Mouse (Mus musculus) adrenal gland, postnatal 14 days (tissue): ENCODE data around the gene Adamtsl2. TPM values are rescaled to one million over a fixed set of nuclear protein-coding genes. Genes with fewer than 3 reads are reported as not detected.

Experiments used
- DNase-seq: peaks from one replicate; pipeline ENCODE4 v3.0.0; 2021; ENCODE audit warnings: mixed read lengths
- total RNA-seq: library from RNA; stranded (reverse); gene quantifications from 2 replicates; pipeline ENCODE4 v1.2.3, GENCODE M21; 2021

The Adamtsl2 gene
- total RNA-seq, 1 experiment from 2014 or later: 11.7 TPM

DNA sequence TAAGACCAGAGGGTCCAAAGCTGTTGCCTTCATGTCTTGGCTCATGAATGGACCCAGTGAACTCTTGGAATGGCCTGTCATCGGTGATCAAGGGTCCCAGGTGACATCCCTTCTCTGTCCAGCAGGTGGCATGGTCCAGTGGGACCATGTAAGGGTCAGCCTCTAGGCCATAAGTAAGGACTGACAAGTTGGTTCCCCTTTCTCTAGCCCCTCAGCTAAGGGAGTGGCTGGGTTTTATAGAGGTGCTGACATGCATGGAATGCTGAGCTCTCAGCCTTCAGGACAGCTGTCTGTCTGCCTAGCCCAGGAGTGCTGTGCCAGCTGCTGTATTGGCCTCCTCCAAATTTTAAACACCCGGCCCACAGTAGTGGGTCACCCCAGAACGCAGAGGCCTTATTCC is 3.7 kb upstream of the Adamtsl2 start:
- DNase-seq: peak; percentile 66

DNA sequence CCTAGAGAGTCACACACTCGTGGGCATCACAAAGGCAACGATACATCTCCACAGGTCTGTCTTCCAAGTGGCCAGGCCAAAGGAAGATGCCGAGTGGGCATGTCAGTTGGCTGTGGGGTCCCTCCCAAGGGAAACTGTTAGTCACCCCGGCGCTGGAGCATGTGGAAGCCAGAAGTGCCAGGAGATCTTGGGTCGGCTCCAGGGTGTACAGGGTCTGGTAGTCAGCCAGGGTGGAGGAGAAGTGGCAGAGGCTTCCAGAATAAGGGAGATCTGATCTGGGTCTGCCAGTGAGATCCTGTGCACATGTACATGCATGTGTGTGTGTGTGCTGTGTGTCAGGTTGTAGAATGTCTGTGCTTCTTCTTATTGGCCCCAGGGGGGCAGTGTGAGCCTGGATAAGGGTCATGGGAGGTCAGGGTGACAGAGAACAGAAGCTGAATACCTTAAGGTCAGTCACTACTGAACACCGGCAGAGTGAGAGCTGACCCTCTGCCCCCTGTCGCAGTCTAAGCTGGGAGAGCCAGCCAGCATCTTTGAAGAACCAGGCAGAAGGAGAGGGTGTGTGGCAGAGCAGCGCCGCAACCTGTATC is 1.4 kb upstream of the Adamtsl2 start:
- peak; percentile 60 for DNase-seq

DNA sequence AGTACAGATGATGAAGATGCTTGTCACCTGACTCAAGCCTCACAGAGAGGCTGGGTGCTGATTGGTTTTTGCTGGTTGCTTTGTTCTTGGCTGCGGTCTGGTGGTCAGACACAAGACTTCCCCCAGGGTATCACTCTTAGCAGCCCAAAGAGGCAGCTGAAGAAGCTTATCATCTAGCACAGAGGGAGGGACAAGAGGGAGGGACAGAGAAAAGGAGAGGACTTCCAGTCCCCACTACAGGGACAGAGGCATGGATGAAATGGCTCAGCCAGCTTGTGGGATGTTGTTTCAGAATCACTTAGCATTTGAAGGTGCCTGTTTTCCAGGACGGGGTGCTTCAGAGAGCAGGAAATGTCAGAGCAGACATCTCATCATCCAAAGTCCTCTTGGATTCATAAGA is 867 bp upstream of the Adamtsl2 start:
- no peak for DNase-seq

DNA sequence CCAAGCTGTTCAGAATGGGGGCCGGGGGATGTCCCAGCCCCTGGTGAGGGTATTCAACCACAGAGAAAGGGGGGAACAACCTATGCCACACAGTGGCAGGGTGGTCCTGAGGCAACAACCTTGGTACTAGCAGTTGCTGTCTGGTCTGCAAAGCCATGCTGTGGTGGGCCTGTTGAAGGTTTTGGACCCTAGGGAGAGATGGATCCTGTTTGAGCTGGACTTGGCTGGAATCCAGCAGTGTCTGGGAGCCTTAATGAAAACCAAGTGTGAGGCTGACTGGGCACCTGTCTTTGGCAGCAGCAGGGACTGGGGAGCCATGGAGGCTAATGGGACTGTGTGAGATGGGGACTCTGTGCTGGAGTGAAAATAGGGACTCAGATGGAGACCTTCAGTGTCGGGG is 470 bp downstream of the Adamtsl2 start:
- DNase-seq: peak; percentile 41

DNA sequence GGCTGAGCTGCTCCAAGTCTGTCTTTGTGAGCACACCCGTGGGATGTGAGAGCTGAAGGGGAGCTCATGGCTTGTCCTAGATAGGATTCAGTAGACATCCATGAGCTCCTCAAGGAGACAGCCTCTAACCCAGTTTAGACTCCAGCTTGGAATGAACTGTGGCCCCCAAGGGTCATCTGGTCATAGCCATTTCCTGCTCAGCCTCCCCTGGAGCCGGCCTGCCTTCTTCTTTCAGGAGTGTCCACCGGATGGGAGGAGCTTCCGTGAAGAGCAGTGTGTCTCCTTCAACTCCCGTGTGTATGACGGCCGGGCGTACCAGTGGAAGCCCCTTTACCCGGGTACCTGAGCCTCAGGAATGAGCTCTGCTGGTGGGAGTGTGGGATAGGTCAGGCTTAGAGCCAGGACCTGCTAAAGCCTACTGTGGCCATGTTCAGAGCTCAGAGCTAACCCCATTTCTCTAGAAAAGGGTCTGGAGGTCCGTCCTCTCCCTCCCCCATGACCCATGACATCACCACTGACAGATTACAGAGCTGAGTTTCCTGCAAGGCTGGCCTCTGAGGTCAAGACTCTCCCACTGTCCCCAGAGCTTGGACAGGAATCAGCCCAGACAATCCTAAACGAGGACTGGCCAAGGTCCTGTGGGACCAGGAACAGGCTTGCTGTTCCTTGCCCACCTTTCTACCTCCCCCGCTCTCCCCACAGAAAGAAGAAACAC is 4.7 kb downstream of the Adamtsl2 start:
- peak; percentile 57 for DNase-seq

DNA sequence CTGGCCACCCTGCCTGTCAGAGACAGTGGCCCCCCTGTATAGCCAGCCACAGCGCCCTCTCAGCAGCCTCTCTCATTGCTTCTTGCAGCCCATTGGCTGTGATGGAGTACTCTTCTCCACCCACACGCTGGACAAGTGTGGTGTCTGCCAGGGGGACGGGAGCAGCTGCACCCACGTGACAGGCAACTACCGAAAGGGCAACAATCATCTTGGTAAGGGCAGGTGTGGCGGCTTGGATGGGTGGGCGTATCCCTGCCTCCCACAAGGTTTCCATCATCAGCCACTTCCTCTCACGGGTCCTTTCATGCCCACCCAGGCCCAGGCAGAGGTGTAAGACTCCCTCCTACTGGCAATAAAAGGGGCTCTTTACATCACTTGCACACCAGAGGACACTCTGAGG is 5.8 kb downstream of the Adamtsl2 start:
- no peak for DNase-seq

DNA sequence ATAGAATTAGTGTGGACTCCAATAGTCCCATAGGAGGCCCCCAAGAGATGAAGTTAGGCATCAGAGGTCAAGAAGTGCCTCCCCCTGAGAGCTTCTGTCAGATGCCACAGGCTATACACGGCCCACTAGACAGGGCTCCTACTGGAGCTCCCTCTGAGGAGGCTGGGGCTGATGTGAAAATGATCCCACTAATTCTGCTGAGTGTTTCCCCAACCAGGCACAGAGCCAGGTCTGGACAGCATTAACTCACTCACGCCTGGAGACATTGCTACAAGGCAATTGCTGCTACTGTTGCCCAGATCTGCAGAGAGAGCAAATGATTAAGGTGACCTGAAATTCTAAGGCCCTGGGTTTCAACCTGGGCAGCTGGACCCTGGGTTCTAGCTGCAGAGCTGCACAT is 6.6 kb downstream of the Adamtsl2 start:
- peak; percentile 33 for DNase-seq

DNA sequence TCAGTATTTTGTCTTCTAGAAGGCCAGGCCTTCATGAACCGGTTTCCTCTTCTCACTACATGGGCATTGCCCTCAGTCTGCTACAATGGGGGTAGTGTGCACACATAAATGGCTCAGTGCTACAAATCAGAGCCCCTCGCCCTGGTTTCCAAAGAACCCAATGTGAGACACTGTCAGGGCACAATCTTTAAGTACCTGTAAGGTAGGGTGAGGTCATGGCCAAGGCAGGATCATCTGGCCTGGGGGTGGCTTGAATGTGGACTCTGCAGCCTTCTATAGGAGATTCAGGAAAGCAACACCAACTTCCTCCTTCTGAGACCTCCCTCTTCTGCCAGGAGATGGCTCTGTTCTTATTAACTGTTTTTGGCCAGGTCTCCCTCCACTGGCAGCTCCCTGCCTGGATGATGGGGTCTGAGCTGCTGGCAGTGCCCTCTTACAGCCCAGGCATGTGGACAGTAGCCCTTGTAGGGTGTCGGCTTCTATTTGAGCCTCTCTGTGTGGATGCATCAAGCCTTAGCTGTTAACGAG is 7.4 kb downstream of the Adamtsl2 start:
- DNase-seq: no peak

DNA sequence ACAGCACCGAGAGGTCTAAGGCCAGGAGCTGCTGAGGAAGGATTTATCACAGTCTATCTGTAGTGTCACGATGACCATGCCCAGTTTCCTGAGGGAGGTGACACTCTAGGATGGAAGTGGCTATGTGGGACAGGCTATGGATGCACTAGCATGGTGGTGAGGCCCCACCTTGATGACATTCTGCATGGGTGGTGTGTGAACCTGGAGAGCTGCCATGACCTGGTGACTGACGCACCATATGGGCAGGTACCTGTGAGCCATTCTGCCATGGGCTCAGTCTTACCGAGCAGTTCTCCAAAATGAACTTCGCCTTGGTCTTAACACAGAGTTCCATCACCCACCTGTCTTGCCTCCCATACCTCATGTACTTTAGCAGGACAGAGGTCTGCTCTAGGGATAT is 8.4 kb downstream of the Adamtsl2 start:
- no peak for DNase-seq

DNA sequence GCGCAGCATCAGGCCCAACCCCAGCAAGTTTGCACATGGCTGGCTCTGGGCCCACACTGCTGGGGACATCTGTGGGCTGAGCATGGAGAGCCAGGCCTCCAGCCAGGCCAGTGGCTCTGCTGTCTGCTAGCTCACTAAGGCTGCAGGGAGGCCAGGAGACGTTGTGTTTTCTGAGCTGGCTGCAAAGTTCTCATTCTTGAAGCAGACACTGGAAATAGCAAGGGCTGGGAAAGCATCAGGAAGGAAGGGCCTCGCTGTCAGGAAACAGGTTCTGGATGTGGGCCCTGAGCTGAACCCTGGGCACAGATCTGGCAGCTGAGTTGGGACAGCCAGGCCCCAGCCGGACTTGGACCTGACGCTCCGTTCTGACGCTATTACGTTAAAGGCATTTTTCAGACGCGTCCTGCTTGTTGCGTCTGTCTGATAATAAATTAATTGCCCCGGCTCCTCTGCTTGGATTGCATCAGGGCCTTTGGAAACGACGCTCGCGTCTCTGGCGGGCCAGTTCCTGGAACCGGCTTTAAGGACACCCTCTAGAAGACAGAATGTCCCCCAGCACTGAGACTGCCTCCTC is 9.0 kb downstream of the Adamtsl2 start:
- peak; percentile 83 for DNase-seq

DNA sequence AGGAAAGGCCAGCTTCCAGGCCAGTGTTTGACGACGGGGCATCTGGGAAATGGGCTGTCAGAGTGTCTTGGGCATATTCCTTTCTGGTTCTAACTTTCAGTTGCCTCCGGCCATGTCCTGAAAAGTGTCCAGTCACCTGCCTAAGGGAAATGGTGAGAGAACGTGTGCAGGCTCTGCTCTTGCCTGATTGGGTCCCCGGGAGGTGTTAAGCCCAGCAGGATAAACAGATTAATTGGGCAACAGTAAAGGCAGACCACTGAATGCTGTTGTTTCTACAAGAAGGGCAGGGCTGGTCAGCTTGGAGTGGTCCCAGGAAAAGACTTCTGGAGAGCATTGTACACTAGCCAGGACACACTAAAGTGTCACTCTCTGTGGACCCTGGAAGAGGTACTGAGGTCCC is 9.5 kb downstream of the Adamtsl2 start:
- DNase-seq: no peak

DNA sequence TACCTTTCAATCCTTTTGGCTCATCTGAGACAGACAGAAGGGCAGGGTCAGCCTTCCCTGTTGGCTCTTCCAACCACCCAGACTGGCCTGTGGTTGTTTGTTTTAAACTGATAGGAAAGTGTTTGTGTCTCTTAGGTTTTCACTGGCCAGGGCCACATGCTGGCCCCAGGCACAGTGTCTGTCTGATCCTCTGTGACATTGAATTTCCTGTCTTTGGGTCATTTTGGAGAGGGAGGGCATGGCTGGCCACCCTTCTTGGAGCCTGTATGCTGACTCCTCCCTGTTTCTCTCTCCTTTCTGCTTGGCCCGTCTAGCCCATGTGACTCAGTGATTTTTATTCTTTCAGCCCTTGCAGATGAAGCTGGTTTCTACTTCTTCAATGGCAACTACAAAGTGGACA is 10.1 kb downstream of the Adamtsl2 start:
- no peak for DNase-seq

DNA sequence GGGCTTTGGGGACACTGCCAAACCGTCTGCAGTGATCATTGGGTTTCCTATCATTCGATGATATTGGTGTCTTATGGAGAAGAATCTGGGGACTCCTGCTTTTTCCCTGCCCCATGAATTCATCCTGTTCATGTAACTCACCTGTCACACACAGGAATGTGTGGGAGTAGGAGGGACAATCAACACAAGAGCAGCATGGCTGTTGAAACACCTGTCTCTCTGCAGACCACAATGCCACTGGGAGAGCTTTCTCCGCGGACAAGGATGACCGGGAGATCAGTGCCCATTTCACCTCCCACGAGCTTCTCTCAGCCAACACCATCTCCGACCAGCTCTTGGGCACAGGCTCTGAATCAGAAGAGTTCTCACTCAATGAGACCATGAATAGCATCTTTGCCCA is 16.0 kb downstream of the Adamtsl2 start:
- no peak for DNase-seq

DNA sequence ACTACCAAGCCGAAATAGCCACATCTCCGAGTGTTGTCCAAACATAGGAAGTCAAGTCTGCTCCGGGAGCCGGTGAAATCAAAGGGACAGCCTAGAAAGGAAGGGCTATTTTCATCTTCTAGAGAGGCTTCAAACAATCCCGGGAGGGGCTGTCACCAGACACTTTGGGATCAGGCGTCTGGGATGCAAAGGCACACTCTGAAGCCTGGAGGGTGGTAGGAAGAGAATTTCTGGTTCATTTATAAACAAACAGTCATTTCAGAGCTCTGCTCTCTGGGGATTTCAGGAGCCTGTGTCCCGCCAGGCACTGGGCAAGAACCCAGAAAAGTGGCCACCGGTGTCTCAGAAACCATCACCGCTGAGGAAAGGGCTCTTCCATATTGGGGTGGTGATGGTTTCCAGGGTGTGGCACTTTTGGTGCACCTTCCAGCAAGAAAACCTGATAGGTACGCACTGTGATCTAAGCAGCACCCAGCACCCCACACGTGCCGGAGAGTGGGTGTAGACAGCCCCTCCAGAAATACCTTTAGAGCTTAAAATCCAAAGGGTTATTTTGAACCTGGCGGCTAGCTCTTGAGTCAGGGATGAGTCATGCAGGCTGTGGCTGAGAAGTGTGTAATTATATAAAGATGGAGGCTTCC is 17.3 kb downstream of the Adamtsl2 start:
- DNase-seq: peak; percentile 35

DNA sequence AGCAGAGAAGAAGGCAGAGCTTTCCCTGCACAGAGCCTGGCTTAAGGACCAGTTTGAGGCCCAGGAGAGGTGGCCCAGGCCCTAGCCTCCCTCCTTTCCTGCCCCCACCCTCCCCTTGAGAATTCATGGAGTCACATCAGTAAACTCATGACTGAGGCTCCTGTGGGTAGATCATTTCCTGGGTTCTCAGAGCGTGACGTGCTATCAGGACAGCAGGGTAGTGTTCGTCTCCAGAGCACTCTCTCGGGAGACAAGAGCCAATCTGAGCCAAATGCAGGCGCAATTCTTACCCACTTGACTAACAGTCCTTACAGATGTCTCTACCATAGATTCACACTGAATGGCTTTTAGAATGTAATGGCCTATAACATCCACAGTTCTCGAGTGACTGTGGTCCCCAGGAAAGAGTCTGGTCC is 18.1 kb downstream of the Adamtsl2 start:
- DNase-seq: no peak

DNA sequence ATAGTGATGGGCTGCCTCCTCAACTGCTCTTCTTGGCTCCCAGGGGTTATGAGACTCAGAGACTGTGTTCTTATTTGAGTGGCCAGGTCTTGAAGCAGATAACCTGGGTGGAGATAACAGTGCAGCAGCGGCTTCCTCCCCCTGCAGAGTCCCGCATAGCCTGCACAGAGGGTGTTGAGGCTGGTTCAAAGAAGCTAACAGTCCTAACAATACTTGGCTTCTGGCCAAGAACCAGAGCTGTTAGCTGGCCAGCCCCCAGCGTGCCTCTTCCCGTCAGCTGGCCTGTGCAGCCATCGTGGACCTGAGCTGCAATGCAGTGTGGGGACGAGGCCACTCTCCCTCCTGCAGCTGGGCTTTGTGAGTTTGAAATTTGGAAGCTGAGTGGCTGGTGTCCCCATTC is 18.6 kb downstream of the Adamtsl2 start:
- peak; percentile 61 for DNase-seq

DNA sequence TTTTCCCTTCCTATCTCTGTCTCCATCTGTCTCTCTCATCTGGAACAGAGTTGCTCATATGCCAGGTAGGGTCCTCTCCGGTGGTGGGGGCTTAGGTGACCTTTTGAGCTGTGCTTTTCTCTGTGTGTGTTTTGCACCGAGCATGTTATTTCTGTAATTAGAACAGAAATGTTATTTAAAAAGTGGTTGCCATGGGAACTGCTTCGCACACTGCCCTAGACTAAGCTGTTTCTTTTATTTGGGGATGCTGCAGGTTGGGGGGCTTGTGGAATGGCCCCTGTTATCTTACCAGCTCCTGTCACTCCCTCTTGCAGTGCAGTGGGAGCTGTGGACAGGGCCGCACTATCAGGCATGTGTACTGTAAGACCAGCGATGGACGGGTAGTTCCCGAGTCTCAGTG is 24.4 kb downstream of the Adamtsl2 start:
- no peak for DNase-seq

DNA sequence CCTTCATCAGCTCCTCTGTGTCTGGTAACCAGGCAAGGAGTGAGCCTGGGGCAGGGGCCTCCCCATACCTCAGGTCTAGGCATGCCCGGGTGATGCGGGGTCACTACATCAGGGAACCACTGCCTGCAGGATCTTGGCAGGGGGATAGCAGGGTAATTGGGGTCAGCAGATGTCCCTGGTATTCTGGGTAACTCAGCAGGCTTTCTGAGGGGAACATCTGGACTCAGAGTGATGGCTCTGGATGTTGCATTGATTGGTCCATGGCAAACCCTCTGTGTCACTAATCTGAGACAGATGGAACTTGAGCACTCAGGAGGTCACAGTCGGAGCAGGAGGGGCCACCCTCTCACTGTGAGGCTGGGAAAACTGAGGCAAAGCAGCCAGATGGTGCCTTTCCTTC is 27.6 kb downstream of the Adamtsl2 start:
- DNase-seq: no peak

DNA sequence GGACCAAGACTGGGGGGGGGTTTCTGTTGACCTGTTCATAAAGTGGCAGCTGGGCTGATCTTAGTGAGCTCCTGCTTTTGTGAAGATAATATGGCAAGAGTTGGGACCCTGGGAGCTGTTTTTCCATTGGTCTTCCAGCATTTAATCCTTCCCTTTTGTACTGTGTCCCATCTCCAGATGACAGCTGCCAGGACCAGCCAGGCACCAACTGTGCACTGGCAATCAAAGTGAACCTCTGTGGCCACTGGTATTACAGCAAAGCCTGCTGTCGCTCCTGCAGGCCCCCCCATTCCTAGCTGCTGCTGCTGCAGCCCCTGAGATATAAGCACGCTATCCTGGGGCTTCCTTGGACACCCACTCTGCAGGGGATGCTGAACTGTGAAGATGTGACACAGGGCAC is 29.0 kb downstream of the Adamtsl2 start:
- no peak for DNase-seq

DNA sequence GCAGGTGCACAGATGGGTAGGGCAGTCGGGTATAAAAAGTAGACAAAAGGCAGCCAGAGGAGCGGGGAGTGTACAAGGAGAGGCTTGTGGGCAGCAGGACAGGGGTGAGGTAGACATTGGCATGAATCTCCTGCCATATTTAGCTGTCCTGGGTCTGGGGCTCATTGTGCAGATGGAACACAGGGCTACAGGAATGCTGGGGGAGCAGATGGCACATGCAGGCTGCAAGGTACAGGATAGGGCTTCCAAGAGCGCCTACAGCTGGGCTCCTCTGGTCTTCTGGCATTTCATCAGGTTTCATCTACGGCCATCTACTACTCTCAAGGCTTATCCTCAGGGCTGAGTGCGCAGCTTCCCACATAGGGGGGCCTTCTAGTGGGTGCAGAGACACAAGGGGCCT is 29.9 kb downstream of the Adamtsl2 start:
- no peak for DNase-seq

DNA sequence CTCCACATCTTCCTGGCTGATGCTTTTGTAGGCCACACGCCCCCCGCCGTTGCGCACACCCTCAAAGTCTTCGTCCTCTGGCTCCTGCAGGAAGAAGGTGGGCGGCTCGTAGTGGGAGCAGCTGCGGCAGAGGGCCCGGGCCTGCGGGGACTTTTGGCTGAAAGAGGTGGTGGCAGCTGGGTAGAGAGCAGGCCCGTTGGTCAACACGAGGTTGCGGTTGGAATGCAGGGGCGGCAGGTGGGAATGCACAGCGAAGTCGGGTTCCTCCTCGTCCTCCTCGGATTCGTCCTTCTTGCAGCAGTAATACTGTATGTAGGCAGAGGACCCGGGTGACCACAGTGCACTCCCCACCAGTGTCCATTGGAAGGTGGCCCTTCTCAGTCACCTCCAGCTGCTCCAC is 33.4 kb downstream of the Adamtsl2 start:
- DNase-seq: no peak

DNA sequence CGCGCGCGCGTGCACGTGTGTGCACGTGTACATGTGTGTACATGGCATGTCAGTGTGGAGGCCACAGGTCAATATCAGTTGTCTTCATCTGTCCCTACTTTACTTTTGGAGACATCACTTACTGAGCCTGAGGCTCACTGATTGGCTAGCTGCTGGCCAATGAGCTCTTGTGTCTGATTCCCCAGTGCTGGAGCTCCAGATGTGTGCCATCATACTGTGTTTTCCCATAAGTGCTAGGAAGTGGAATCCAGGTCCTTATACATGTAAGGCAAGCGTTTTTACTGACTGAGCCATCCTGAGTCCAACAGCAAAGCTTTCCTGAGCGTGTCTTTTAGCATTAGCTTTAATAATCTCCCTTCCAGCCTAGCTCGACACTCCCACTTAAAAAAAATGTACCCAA is 35.0 kb downstream of the Adamtsl2 start:
- DNase-seq: no peak

DNA sequence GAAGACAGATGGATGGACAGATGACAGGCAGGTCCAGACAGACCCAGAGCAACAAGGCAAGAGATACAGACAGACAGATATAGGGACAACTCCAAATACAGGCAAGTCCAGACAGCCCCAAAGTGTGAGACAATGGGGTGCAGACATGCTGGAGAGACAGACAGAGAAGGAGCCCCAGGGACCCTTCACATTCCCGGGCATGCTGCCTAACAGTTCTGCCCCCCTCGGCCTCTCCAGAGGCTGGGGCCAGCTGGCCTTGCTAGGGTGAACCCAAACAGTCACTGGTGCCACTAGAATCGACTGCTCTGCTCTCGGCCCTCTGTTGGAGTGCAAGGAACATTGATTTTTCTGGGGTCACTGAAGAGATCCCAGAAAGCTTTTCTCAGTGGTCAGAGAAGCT is 39.3 kb downstream of the Adamtsl2 start:
- no peak for DNase-seq
